Mouse (Mus musculus) lung, adult 2 months (tissue): ENCODE measurements around the gene Rbm28.

Experiments
- CTCF ChIP-seq: fragments of 200-500 bp; IDR thresholded peaks from 2 replicates; pipeline ENCODE4 v1.5.1; 2011; ENCODE audit warnings: mild to moderate bottlenecking, low read length, control low read depth; ENCODE audit not compliant: insufficient read depth
- POLR2A ChIP-seq: fragments of 200-500 bp; IDR thresholded peaks from 2 replicates; pipeline ENCODE4 v1.6.1; 2011; ENCODE audit warnings: low read depth, mild to moderate bottlenecking, control low read depth, low read length, borderline replicate concordance; ENCODE audit errors: extremely low read depth

GRCm38 (mm10) chr6:29175113-29175512 lies 10.3 kb upstream of the Rbm28 start:
- no peak for TF ChIP-seq POLR2A
- no peak for TF ChIP-seq CTCF
